Mouse (Mus musculus) embryonic facial prominence, embryonic 11.5 days (tissue): ENCODE results near the gene Jup. TPM values are rescaled to one million over a fixed set of nuclear protein-coding genes. Genes with fewer than 3 reads are reported as not detected.
A peak's percentile ranks its signal among the peaks of the same experiment; 100 is the strongest.

Source experiments
- ATAC-seq: fragments of 200-750 bp; cut with Nextera tagmentation; replicated peaks from 2 replicates; pipeline ENCODE4 v1.8.0; 2017; ENCODE audit warnings: low read depth; ENCODE audit not compliant: insufficient number of reproducible peaks, low FRiP score, low TSS enrichment
- DNase-seq: peaks from one replicate; pipeline ENCODE4 v3.0.0-alpha.2; 2015; ENCODE audit warnings: low spot score
- H3K27ac ChIP-seq: fragments of 300-500 bp; sonication (generic); replicated peaks from 2 replicates; pipeline ENCODE4 v1.5.1; 2014; ENCODE audit warnings: mild to moderate bottlenecking, low read depth, low read length, control low read depth
- H3K27me3 ChIP-seq: fragments of 300-500 bp; sonication (generic); 2 replicates; pipeline ENCODE4 v1.6.1; 2014; ENCODE audit warnings: mild to moderate bottlenecking, low read length, moderate library complexity, mixed read lengths; ENCODE audit not compliant: control insufficient read depth, insufficient read depth
- H3K36me3 ChIP-seq: fragments of 300-500 bp; sonication (generic); replicated peaks from 2 replicates; pipeline ENCODE4 v1.6.1; 2014; ENCODE audit warnings: low read depth, mild to moderate bottlenecking, low read length, moderate library complexity, mixed read lengths; ENCODE audit not compliant: control insufficient read depth, insufficient read depth
- H3K4me1 ChIP-seq: fragments of 300-500 bp; sonication (generic); 2 replicates; pipeline ENCODE4 v1.6.1; 2014; ENCODE audit warnings: low read length, mixed read lengths; ENCODE audit not compliant: control insufficient read depth, insufficient read depth
- H3K4me2 ChIP-seq: fragments of 300-500 bp; sonication (generic); 2 replicates; pipeline ENCODE4 v1.6.1; 2014; ENCODE audit warnings: low read depth, mild to moderate bottlenecking, control low read depth, low read length, moderate library complexity
- H3K4me3 ChIP-seq: fragments of 300-500 bp; sonication (generic); 2 replicates; pipeline ENCODE4 v1.5.1; 2014; ENCODE audit warnings: low read depth, low read length, control low read depth
- H3K9ac ChIP-seq: fragments of 300-500 bp; sonication (generic); replicated peaks from 2 replicates; pipeline ENCODE4 v1.6.1; 2014; ENCODE audit warnings: mild to moderate bottlenecking, control low read depth, low read length
- H3K9me3 ChIP-seq: fragments of 300-500 bp; sonication (generic); replicated peaks from 2 replicates; pipeline ENCODE4 v1.6.1; 2016; ENCODE audit warnings: mild to moderate bottlenecking, low read length, inconsistent platforms, mixed read lengths; ENCODE audit not compliant: control insufficient read depth
- WGBS: fragments of 180-500 bp; shearing (Covaris S2); extraction: QIAGEN DNeasy Blood & Tissue Kit; methylation state at CpG from one replicate; pipeline ENCODE4 v1.1.7; 2014; 5-methylcytosine and 5-hydroxymethylcytosine counted together
- polyA plus RNA-seq: library from polyadenylated mRNA; unstranded; fragments of >200 nt; fragmentation: Nextera tagmentation; extraction: Ambion mirVana; gene quantifications from 2 replicates; pipeline ENCODE4 v1.2.1, GENCODE M21; 2014

The Jup gene
- polyA plus RNA-seq, 1 experiment from 2014 or later, result 31.8 TPM

- H3K4me1 ChIP-seq, result peaks cover 4% of the 10 kb centered on the region; the same call in 1 of the 2 replicates
- no peak overlapping the region for H3K4me3 ChIP-seq
Measured at GRCm38 (mm10) chr11:100399320-100399719, 1.8 kb upstream of the Jup start.

GRCm38 (mm10) chr11:100398517-100398916 is 954 bp upstream of the Jup start:
- Histone ChIP-seq H3K4me2 (no peak overlapping the region), H3K4me1 (peaks cover 4% of the 10 kb centered on the region; the same call in 1 of the 2 replicates), H3K9me3 (no peaks in the 10 kb centered on the region), H3K36me3 (no peaks in the 10 kb centered on the region), H3K4me3 (no peak overlapping the region), H3K9ac (no peak overlapping the region), H3K27ac (no peak overlapping the region), H3K27me3 (peaks cover 2% of the 10 kb centered on the region; the same call in 1 of the 2 replicates)
- DNase-seq (no peak), ATAC-seq (no peak)
- WGBS, result 93% methylated on average over 7 of the region's 7 CpGs

More at GRCm38 (mm10) chr11:100399320-100399719, 1.8 kb upstream of the Jup start:
- Histone ChIP-seq H3K36me3 (no peaks in the 10 kb centered on the region), H3K4me2 (no peak overlapping the region), H3K27ac (no peak overlapping the region), H3K9me3 (no peaks in the 10 kb centered on the region), H3K9ac (no peak overlapping the region), H3K27me3 (peaks cover 2% of the 10 kb centered on the region; the same call in 1 of the 2 replicates)
- DNase-seq (no peak), ATAC-seq (no peak)
- WGBS, result 78% methylated on average over 9 of the region's 9 CpGs

GRCm38 (mm10) chr11:100396886-100397599 is 520 bp downstream of the Jup start:
- Histone ChIP-seq H3K4me3 (peak overlapping the region; percentile 66), H3K9ac (peak overlapping the region; percentile 73), H3K27ac (0 out of 2 replicates have a peak overlapping the region, but pooled peaks have one; percentile 1), H3K36me3 (no peaks in the 10 kb centered on the region), H3K27me3 (peaks cover 2% of the 10 kb centered on the region; the same call in 1 of the 2 replicates), H3K4me1 (peaks cover 4% of the 10 kb centered on the region; the same call in 1 of the 2 replicates), H3K9me3 (no peaks in the 10 kb centered on the region), H3K4me2 (peak overlapping the region; percentile 78)
- DNase-seq (no peak), ATAC-seq (no peak)
- WGBS, result 4% methylated on average over 42 of the region's 42 CpGs

GRCm38 (mm10) chr11:100395861-100396631 is 1.5 kb downstream of the Jup start:
- Histone ChIP-seq H3K9me3 (no peaks in the 10 kb centered on the region), H3K27me3 (peaks cover 2% of the 10 kb centered on the region; the same call in 1 of the 2 replicates), H3K4me2 (peak overlapping the region; percentile 78), H3K27ac (no peak overlapping the region; the same call in 1 of the 2 replicates), H3K36me3 (no peaks in the 10 kb centered on the region), H3K9ac (peak overlapping the region; percentile 22; the same call in 1 of the 2 replicates), H3K4me3 (peak overlapping the region; percentile 66), H3K4me1 (peaks cover 4% of the 10 kb centered on the region; the same call in 1 of the 2 replicates)
- whole genome bisulfite sequencing, result 31% methylated on average over 16 of the region's 17 CpGs
- ATAC-seq (no peak), DNase-seq (peak; percentile 30)

GRCm38 (mm10) chr11:100395200-100395599 is 2.4 kb downstream of the Jup start:
- ATAC-seq (no peak), DNase-seq (no peak)
- H3K9ac ChIP-seq, result no peak overlapping the region; the same call in 1 of the 2 replicates
- no peak overlapping the region for H3K4me2 ChIP-seq
- no peak overlapping the region for H3K27ac ChIP-seq
- whole genome bisulfite sequencing, result 25% methylated on average over 11 of the region's 11 CpGs
- no peak overlapping the region for H3K4me3 ChIP-seq
- no peaks in the 10 kb centered on the region for H3K36me3 ChIP-seq
- H3K27me3 ChIP-seq, result peaks cover 2% of the 10 kb centered on the region; the same call in 1 of the 2 replicates
- H3K4me1 ChIP-seq, result peaks cover 4% of the 10 kb centered on the region; the same call in 1 of the 2 replicates
- H3K9me3 ChIP-seq, result no peaks in the 10 kb centered on the region

GRCm38 (mm10) chr11:100394353-100395074 is 3.0 kb downstream of the Jup start:
- DNase-seq (no peak), ATAC-seq (no peak)
- H3K27me3 ChIP-seq, result peaks cover 2% of the 10 kb centered on the region; the same call in 1 of the 2 replicates
- 78% methylated on average over 5 of the region's 5 CpGs for WGBS
- H3K27ac ChIP-seq, result no peak overlapping the region
- no peak overlapping the region for H3K4me3 ChIP-seq
- no peak overlapping the region for H3K9ac ChIP-seq
- no peaks in the 10 kb centered on the region for H3K36me3 ChIP-seq
- no peaks in the 10 kb centered on the region for H3K9me3 ChIP-seq
- peaks cover 4% of the 10 kb centered on the region; the same call in 1 of the 2 replicates for H3K4me1 ChIP-seq
- H3K4me2 ChIP-seq, result no peak overlapping the region

- no peaks in the 10 kb centered on the region for H3K36me3 ChIP-seq
- H3K9ac ChIP-seq, result no peak overlapping the region
- 88% methylated on average over 7 of the region's 7 CpGs for WGBS
- no peak overlapping the region for H3K27ac ChIP-seq
- no peak overlapping the region for H3K4me2 ChIP-seq
- H3K9me3 ChIP-seq, result no peaks in the 10 kb centered on the region
- peaks cover 4% of the 10 kb centered on the region; the same call in 1 of the 2 replicates for H3K4me1 ChIP-seq
- H3K4me3 ChIP-seq, result no peak overlapping the region
- DNase-seq (no peak), ATAC-seq (no peak)
- H3K27me3 ChIP-seq, result peaks cover 2% of the 10 kb centered on the region; the same call in 1 of the 2 replicates
Measured at GRCm38 (mm10) chr11:100393733-100394132, 3.8 kb downstream of the Jup start.
